Mouse (Mus musculus) liver, embryonic 14.5 days (tissue): Measurements from ENCODE around the gene Prn. TPM values are rescaled to one million over a fixed set of nuclear protein-coding genes. Genes with fewer than 3 reads are reported as not detected.
A peak's percentile ranks its signal among the peaks of the same experiment; 100 is the strongest.

Experiments
- ATAC-seq: fragments of 200-750 bp; cut with Nextera tagmentation; 2 replicates; pipeline ENCODE4 v1.8.0; 2017; ENCODE audit warnings: moderate number of reproducible peaks, mild to moderate bottlenecking, moderate library complexity; ENCODE audit not compliant: insufficient read depth
- DNase-seq, 3 experiments: peaks; one replicate each; pipeline ENCODE4 v3.0.0-alpha.2; 2012 to 2013; ENCODE audit warnings: low read depth in 3 of 3, low spot score in 3 of 3
- H3K27ac ChIP-seq: fragments of 300-500 bp; sonication (generic); 2 replicates; pipeline ENCODE4 v1.5.1; 2014; ENCODE audit warnings: moderate library complexity, mild to moderate bottlenecking, control low read depth, inconsistent platforms
- H3K27me3 ChIP-seq: fragments of 300-500 bp; sonication (generic); 2 replicates; pipeline ENCODE4 v1.6.1; 2014; ENCODE audit warnings: mild to moderate bottlenecking, low read length, moderate library complexity; ENCODE audit not compliant: control insufficient read depth, insufficient read depth
- H3K36me3 ChIP-seq: fragments of 300-500 bp; sonication (generic); replicated peaks from 2 replicates; pipeline ENCODE4 v1.6.1; 2014; ENCODE audit warnings: low read depth; ENCODE audit not compliant: control insufficient read depth, insufficient read depth
- H3K4me1 ChIP-seq, 2 experiments: fragments of 200-500 bp in 1 of 2; fragments of 300-500 bp in 1 of 2; sonication (generic) in 1 of 2; replicated peaks; 2 replicates each; pipeline ENCODE4 v1.6.1; 2012 to 2014; ENCODE audit warnings: antibody characterized with exemption in 1 of 2, inconsistent platforms in 1 of 2, low read length in 1 of 2; ENCODE audit not compliant: control insufficient read depth in 2 of 2, insufficient read depth in 2 of 2
- H3K4me2 ChIP-seq: fragments of 300-500 bp; sonication (generic); 2 replicates; pipeline ENCODE4 v1.6.1; 2014; ENCODE audit warnings: low read depth, mild to moderate bottlenecking, control low read depth, moderate library complexity
- H3K4me3 ChIP-seq, 2 experiments: fragments of 200-500 bp in 1 of 2; fragments of 300-500 bp in 1 of 2; sonication (generic) in 1 of 2; 2 replicates each; pipeline ENCODE4 v1.5.1; 2012 to 2014; ENCODE audit warnings: low read depth in 2 of 2, low read length in 2 of 2, mild to moderate bottlenecking in 2 of 2, control low read depth in 1 of 2, inconsistent platforms in 1 of 2, moderate library complexity in 1 of 2; ENCODE audit not compliant: insufficient read depth in 1 of 2
- H3K9ac ChIP-seq: fragments of 300-500 bp; sonication (generic); replicated peaks from 2 replicates; pipeline ENCODE4 v1.6.1; 2014; ENCODE audit warnings: mild to moderate bottlenecking, control low read depth, moderate library complexity
- H3K9me3 ChIP-seq: fragments of 300-500 bp; sonication (generic); 2 replicates; pipeline ENCODE4 v1.6.1; 2016; ENCODE audit warnings: low read length, mixed read lengths; ENCODE audit not compliant: control insufficient read depth
- CTCF ChIP-seq: IDR thresholded peaks from 2 replicates; pipeline ENCODE4 v1.5.1; 2016; ENCODE audit warnings: antibody characterized with exemption, low read depth, control low read depth
- EP300 ChIP-seq: IDR thresholded peaks from 2 replicates; pipeline ENCODE4 v1.6.1; 2016; ENCODE audit warnings: antibody characterized with exemption, low read depth
- WGBS: fragments of 180-500 bp; shearing (Covaris S2); extraction: QIAGEN DNeasy Blood & Tissue Kit; methylation state at CpG from one replicate; pipeline ENCODE4 v1.1.7; 2014; ENCODE audit not compliant: insufficient replicate concordance; 5-methylcytosine and 5-hydroxymethylcytosine counted together
- polyA plus RNA-seq, 2 experiments: library from polyadenylated mRNA; depleted of rRNA in 1 of 2; stranded (reverse) in 1 of 2; unstranded in 1 of 2; fragments of >200 nt; fragmentation: Nextera tagmentation in 1 of 2; extraction: Ambion mirVana in 1 of 2; gene quantifications; 2 replicates each; pipeline versions ENCODE4 v1.2.1 to v1.2.3; 2012 to 2014

The Prn gene
- polyA plus RNA-seq, 2 experiments: not detected

- Histone ChIP-seq H3K9me3 (no peaks in the 10 kb centered on the region), H3K4me3 (no peak overlapping the region), H3K4me2 (no peak overlapping the region), H3K27me3 (no peaks in the 10 kb centered on the region), H3K4me1 (no peaks in the 10 kb centered on the region), H3K36me3 (no peaks in the 10 kb centered on the region), H3K9ac (no peak overlapping the region), H3K27ac (no peak overlapping the region)
- no peak for ATAC-seq
- no peak for DNase-seq
- 67% methylated on average over 16 of the region's 16 CpGs for WGBS
- no peak for TF ChIP-seq EP300
- no peak for TF ChIP-seq CTCF
These were observed 36.6 kb downstream of the Prn start for GRCm38 (mm10) chr2:131946351-131946750.

- DNase-seq: no peak
- H3K36me3 ChIP-seq: no peaks in the 10 kb centered on the region
These were observed 38.4 kb downstream of the Prn start for GRCm38 (mm10) chr2:131948156-131948555.

GRCm38 (mm10) chr2:131948916-131949639 lies 39.3 kb downstream of the Prn start:
- 57% methylated on average over 11 of the region's 11 CpGs for WGBS
- Histone ChIP-seq H3K9me3 (no peaks in the 10 kb centered on the region), H3K9ac (no peak overlapping the region), H3K36me3 (no peaks in the 10 kb centered on the region), H3K4me1 (no peaks in the 10 kb centered on the region), H3K27me3 (peaks cover 17% of the 10 kb centered on the region), H3K4me3 (no peak overlapping the region), H3K4me2 (no peak overlapping the region), H3K27ac (no peak overlapping the region)
- DNase-seq: no peak
- TF ChIP-seq CTCF (no peak), EP300 (no peak)
- no peak for ATAC-seq

More at GRCm38 (mm10) chr2:131948156-131948555, 38.4 kb downstream of the Prn start:
- Histone ChIP-seq H3K27me3 (peaks cover 8% of the 10 kb centered on the region), H3K4me1 (no peaks in the 10 kb centered on the region), H3K9ac (no peak overlapping the region), H3K9me3 (no peaks in the 10 kb centered on the region), H3K27ac (no peak overlapping the region), H3K4me2 (no peak overlapping the region), H3K4me3 (no peak overlapping the region)
- no peak for ATAC-seq
- 59% methylated on average over 3 of the region's 3 CpGs for WGBS
- TF ChIP-seq CTCF (no peak), EP300 (no peak)

- 44% methylated on average over 9 of the region's 9 CpGs for WGBS
- no peaks in the 10 kb centered on the region for H3K9me3 ChIP-seq
- no peak overlapping the region for H3K4me3 ChIP-seq
- DNase-seq (no peak), ATAC-seq (no peak)
- H3K4me2 ChIP-seq: no peak overlapping the region
- no peak overlapping the region for H3K27ac ChIP-seq
- no peaks in the 10 kb centered on the region for H3K36me3 ChIP-seq
- no peak overlapping the region for H3K9ac ChIP-seq
- peaks cover 0 to 3% of the 10 kb centered on the region in 2 experiments; a peak in 2 of 4 replicates for H3K4me1 ChIP-seq
- peaks cover 20% of the 10 kb centered on the region for H3K27me3 ChIP-seq
- TF ChIP-seq CTCF: peak; percentile 66
- TF ChIP-seq EP300: no peak
These were observed 40.2 kb downstream of the Prn start for GRCm38 (mm10) chr2:131949767-131950597.

- peaks cover 0 to 6% of the 10 kb centered on the region in 2 experiments; a peak in 2 of 4 replicates for H3K4me1 ChIP-seq
- TF ChIP-seq EP300: no peak
- no peak for TF ChIP-seq CTCF
- WGBS: 5% methylated on average over 11 of the region's 11 CpGs
- no peak within 1 kb of the TSS for H3K9ac ChIP-seq
- no peak within 1 kb of the TSS for H3K4me2 ChIP-seq
- H3K4me3 ChIP-seq: no peak within 1 kb of the TSS
- no peaks in the 10 kb centered on the region for H3K9me3 ChIP-seq
- no peaks in the 10 kb centered on the region for H3K36me3 ChIP-seq
- DNase-seq (no peak), ATAC-seq (no peak)
- H3K27me3 ChIP-seq: peaks cover 20% of the 10 kb centered on the region
- H3K27ac ChIP-seq: no peak within 1 kb of the TSS
These were observed 40.9 kb downstream of the Prn start, which contains the start of gene Prnd for GRCm38 (mm10) chr2:131950598-131951095. Gene Prnd, plus strand, starts transcription at chr2:131950861.
